Comparison of ENCODE assay signal across 16 mouse cellular contexts in genomic region chr14:53991390-53991789, GRCm38 (mm10).
DNase-seq lines count a peak whose midpoint lies in the region; ATAC-seq and TF ChIP-seq lines count a peak whose summit lies in the region.
"Had no signal": no experiment of that assay in that cellular context is flagged by ENCODE, and none has a peak within 500 bp of the region (broad histone marks: within the 10 kb centered on the region; RNA-seq: fewer than 3 reads in every experiment).

No protein-coding gene starts in this region.

- no peak for TF ChIP-seq EP300 in heart, adult 2 months (IDR thresholded peaks at IDR 0.05; ENCODE audit: insufficient read depth, low read depth, low read length)

- no peak overlapping the region for H3K9ac ChIP-seq in midbrain, embryonic 15.5 days
- H3K9ac ChIP-seq in heart, adult 2 months (ENCODE audit: low read depth, low read length), result no peak overlapping the region
- H3K9ac ChIP-seq: neural tube, embryonic 13.5 days had no signal

- peak; percentile 73 for ATAC-seq in midbrain, embryonic 15.5 days (replicated peaks)

- peaks cover 13% of the 10 kb centered on the region for H3K4me1 ChIP-seq in midbrain, embryonic 15.5 days
- H3K4me1 ChIP-seq in heart, adult 2 months (ENCODE audit: control insufficient read depth, insufficient read depth, low read length), result no peaks in the 10 kb centered on the region; the same call in 1 of the 2 replicates

- H3K36me3 ChIP-seq in midbrain, embryonic 15.5 days (replicated peaks), result no peaks in the 10 kb centered on the region
- no peaks in the 10 kb centered on the region for H3K36me3 ChIP-seq in heart, adult 2 months (ENCODE audit: control insufficient read depth, insufficient read depth, low read length)
- H3K36me3 ChIP-seq: neural tube, embryonic 13.5 days had no signal

- H3K9me3 ChIP-seq in midbrain, embryonic 15.5 days, result no peaks in the 10 kb centered on the region
- H3K9me3 ChIP-seq: neural tube, embryonic 13.5 days had no signal

- H3K4me3 ChIP-seq in midbrain, embryonic 15.5 days, result no peak overlapping the region
- H3K4me3 ChIP-seq in heart, adult 2 months, result no peak overlapping the region
- H3K4me3 ChIP-seq: neural tube, embryonic 13.5 days had no signal

- intact Hi-C loops in left cerebral cortex, postnatal 36 days (cut with DNase I), result no loop called here
- intact Hi-C loops in heart, adult 2 months (cut with DNase I), result no loop called here

- no peak for TF ChIP-seq POLR2A in heart, adult 2 months (IDR thresholded peaks at IDR 0.05; ENCODE audit: insufficient read depth, low read depth, low read length)

- no peaks in the 10 kb centered on the region for H3K79me2 ChIP-seq in heart, adult 2 months (replicated peaks; ENCODE audit: control insufficient read depth, insufficient read depth, low read length)

- 38% methylated on average over 4 of the region's 4 CpGs for WGBS in midbrain, embryonic 15.5 days
- 35% methylated on average over 4 of the region's 4 CpGs for WGBS in heart, adult 2 months

- no peaks in the 10 kb centered on the region for H3K27me3 ChIP-seq in midbrain, embryonic 15.5 days (replicated peaks)
- no peaks in the 10 kb centered on the region for H3K27me3 ChIP-seq in heart, adult 2 months (ENCODE audit: control insufficient read depth, insufficient read depth, low read length)
- H3K27me3 ChIP-seq: neural tube, embryonic 13.5 days had no signal

- H3K4me2 ChIP-seq in midbrain, embryonic 15.5 days, result no peak overlapping the region
- H3K4me2 ChIP-seq: neural tube, embryonic 13.5 days had no signal

- no peak overlapping the region for H3K27ac ChIP-seq in midbrain, embryonic 15.5 days
- H3K27ac ChIP-seq in heart, adult 2 months, result no peak overlapping the region
- H3K27ac ChIP-seq: macrophage; neural tube, embryonic 13.5 days had no signal

- DNase-seq in left cerebral cortex, postnatal 36 days (ENCODE audit: low spot score in 2 of 2), result peak; percentile 10 to 11
- DNase-seq in left cerebral cortex, adult 8-10 months (ENCODE audit: low spot score in 2 of 2), result no peak
- peak; percentile 19 for DNase-seq in retina, postnatal 1 day
- DNase-seq in thymus, postnatal 36 days, result peak; percentile 19 to 51
- no peak for DNase-seq in spleen, adult 12 weeks (ENCODE audit: low spot score)
- no peak for DNase-seq in heart, adult 2 months
- DNase-seq: cerebellum, adult 11-12 months; cerebellum, postnatal 25 days; gastrocnemius, postnatal 10 days; kidney, adult 9 months; kidney, postnatal 36 days; left cerebral cortex, postnatal 4 days; lung, adult 2 months had no signal

- TF ChIP-seq CTCF in heart, adult 2 months (IDR thresholded peaks at IDR 0.05), result no peak

Comparison
In these comparisons a context has a peak if more than half of its experiments do, and no peak if none do; other contexts are left out.
1. DNase-seq: peak in left cerebral cortex, postnatal 36 days (2 of 2), retina, postnatal 1 day (single experiment) and thymus, postnatal 36 days (2 of 2); none in left cerebral cortex, adult 8-10 months (0 of 2), spleen, adult 12 weeks (single experiment) and heart, adult 2 months (0 of 2).